Mouse (Mus musculus) colon, adult 2 months (tissue): ENCODE measurements around the gene Syce1l. TPM values are rescaled to one million over a fixed set of nuclear protein-coding genes. Genes with fewer than 3 reads are reported as not detected.

Experiments
- polyA plus RNA-seq: library from polyadenylated mRNA; depleted of rRNA; stranded (reverse); fragments of >200 nt; gene quantifications from 2 replicates; pipeline ENCODE4 v1.2.3, GENCODE M21; 2012; rRNA removed

Gene Syce1l
- polyA plus RNA-seq = 0.16 TPM in 1 of 2 replicates, not detected in the other

GRCm38 (mm10) chr8:113642926-113643325 is at the start of gene Syce1l:
Syce1l (plus strand) TSS chr8:113643213.

DNA sequence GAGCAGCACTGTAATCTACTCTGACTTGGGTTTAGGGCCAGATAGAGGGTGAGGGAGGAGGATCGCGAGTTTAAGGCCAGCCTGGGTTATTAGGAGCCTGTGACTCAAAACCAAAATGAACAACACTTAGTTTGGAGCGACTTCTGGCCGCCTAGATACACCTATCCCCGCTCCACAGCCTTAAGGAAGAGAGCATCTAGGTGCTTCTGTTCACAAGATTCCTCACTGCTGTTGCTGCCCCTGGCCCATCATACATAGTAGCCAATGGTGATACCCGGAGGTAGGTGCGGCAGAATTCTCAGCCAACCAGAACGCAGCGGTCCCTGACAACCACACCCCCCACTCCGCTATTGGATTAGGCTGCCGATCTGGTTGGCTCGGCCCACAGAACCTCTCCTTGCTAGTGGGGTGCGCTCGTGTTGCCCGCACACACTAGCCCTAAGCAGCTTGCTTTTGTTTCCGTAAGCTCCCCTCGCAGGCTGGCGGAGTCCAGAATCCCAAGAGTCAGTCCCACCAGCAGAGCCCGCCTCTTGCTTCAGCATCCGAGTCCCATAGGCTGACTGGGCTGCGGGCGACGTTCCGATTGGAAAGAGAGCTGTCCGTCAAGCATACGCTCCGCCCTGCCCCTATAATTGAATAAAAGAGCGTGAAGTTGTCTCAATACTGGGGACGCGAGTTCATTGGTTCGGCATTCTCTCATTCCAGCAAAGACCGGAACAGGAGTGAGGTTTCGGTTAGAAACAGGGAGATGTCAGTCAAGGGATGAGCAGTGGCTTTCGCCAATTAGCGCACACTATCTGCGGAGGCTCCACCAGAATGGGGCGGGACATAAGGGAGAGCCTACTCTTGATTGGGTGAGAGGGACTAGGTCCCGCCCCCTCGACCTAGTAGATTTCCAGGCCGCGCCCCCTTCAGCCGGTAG is 8.1 kb upstream of the Syce1l start, which contains the start of gene Mon1b:
Gene Mon1b (plus strand): TSS at position 918 of the 922 bp plus-strand sequence.

Other genes starting within 250 kb of the Syce1l start
- 10.1 and 12.4 TPM in 2 replicates for gene Mon1b, start 7.6 kb upstream of the Syce1l start, polyA plus RNA-seq
- 0.41 and 0.53 TPM in 2 replicates for gene Adamts18, start 205.5 kb downstream of the Syce1l start, polyA plus RNA-seq